Mouse (Mus musculus): Measurements from ENCODE around the gene Irs2. TPM values are rescaled to one million over a fixed set of nuclear protein-coding genes. Genes with fewer than 3 reads are reported as not detected.

The Irs2 gene
- total and polyA plus RNA-seq, 2 experiments from 2014 or later, result 1.6 to 39.3 TPM

DNA sequence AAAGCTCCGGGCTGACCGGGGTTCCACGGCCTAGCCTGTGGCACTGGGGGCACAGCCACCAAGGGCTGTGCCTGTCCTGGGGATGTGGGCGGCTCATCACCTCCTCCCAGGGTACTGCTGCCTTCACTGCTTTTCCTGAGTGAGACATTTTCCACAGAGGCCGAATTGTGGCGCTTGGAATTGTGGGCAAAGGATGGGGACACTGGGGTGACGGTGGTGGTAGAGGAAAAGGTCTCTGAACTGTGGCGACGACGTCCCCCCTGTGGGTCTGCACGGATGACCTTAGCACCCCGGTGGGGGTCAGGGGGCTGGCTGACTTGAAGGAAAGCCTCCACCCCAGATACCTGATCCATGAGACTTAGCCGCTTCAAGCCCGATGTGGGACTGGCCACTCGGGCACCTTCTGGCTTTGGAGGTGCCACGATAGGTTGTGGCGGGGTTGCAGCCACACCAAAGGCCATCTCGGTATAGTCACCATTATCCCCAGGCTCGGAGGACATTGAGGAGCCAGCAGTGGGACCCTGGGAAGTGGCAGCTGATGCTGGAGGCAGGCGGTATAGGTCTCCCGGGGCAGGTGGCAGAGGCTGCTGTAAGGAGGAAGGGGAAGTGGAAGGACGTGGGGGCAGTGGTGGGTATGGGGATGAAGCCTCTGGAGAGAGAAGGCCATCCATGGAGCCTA, 3.3 kb downstream of the Irs2 start:
- Histone ChIP-seq H3K4me3 (ENCODE audit: low read depth, low read length) (peak overlapping the region; percentile 88), H3K4me2 (ENCODE audit: low read depth, low read length) (peak overlapping the region; percentile 85), H3K9ac (replicated peaks; ENCODE audit: low read depth, low read length) (peak overlapping the region; percentile 96), H3K36me3 (replicated peaks; ENCODE audit: control insufficient read depth, insufficient read depth, low read length) (peaks cover 13% of the 10 kb centered on the region), H3K27me3 (ENCODE audit: control insufficient read depth, insufficient read depth, low read length) (peaks cover 5% of the 10 kb centered on the region; the same call in 1 of the 2 replicates), H3K9me3 (replicated peaks; ENCODE audit: control insufficient read depth, low read length) (no peaks in the 10 kb centered on the region), H3K4me1 (ENCODE audit: control insufficient read depth, insufficient read depth) (peaks cover 48% of the 10 kb centered on the region), H3K27ac (ENCODE audit: low read depth) (no peak overlapping the region)
- TF ChIP-seq CTCF (IDR thresholded peaks at IDR 0.05; ENCODE audit: low read depth) (no peak), EP300 (IDR thresholded peaks at IDR 0.05; ENCODE audit: low read depth) (no peak)
- ATAC-seq (ENCODE audit: insufficient read depth, low read depth), result no peak
- WGBS, result 67% methylated on average over 22 of the region's 22 CpGs
- DNase-seq (ENCODE audit: low spot score), result no peak

DNA sequence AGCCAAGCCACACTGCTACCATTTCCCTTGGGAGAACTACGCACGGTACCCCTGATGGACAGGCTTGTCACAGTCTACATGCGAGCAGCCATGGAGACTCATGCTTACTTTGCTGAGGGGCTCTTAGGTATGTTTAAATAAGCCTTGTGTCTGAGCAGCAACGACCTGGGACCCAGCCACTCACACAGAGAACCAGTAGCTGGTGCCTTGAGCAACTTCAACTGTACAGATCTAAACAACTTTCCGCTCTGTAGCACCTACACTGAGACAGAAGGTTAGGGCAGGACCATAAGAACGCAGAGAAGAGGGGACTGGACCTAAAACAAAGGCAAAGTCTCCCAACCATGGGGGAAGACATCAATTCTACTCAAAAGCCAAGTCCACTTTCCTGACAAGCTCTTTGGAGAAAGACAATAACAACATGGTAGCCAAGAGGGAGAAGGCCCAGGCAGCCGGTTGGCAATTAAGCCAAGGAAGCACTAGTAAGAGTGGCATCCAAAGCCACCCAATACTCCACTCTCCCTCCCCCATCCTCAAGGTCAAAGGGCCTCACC, 4.3 kb downstream of the Irs2 start:
- 0 out of 2 replicates have a peak overlapping the region, but pooled peaks have one; percentile 9 for H3K27ac ChIP-seq (ENCODE audit: low read depth)
- no peaks in the 10 kb centered on the region for H3K9me3 ChIP-seq (replicated peaks; ENCODE audit: control insufficient read depth, low read length)
- H3K9ac ChIP-seq (replicated peaks; ENCODE audit: low read depth, low read length), result peak overlapping the region; percentile 96
- H3K4me2 ChIP-seq (ENCODE audit: low read depth, low read length), result peak overlapping the region; percentile 85
- H3K27me3 ChIP-seq (ENCODE audit: control insufficient read depth, insufficient read depth, low read length), result peaks cover 5% of the 10 kb centered on the region; the same call in 1 of the 2 replicates
- H3K36me3 ChIP-seq (replicated peaks; ENCODE audit: control insufficient read depth, insufficient read depth, low read length), result peaks cover 13% of the 10 kb centered on the region
- peaks cover 49% of the 10 kb centered on the region for H3K4me1 ChIP-seq (ENCODE audit: control insufficient read depth, insufficient read depth)
- no peak for TF ChIP-seq CTCF (IDR thresholded peaks at IDR 0.05; ENCODE audit: low read depth)
- TF ChIP-seq EP300 (IDR thresholded peaks at IDR 0.05; ENCODE audit: low read depth), result no peak
- peak overlapping the region; percentile 88 for H3K4me3 ChIP-seq (ENCODE audit: low read depth, low read length)
- ATAC-seq (ENCODE audit: insufficient read depth, low read depth) (no peak), DNase-seq (ENCODE audit: low spot score) (no peak)
- 34% methylated on average over 7 of the region's 7 CpGs for WGBS

DNA sequence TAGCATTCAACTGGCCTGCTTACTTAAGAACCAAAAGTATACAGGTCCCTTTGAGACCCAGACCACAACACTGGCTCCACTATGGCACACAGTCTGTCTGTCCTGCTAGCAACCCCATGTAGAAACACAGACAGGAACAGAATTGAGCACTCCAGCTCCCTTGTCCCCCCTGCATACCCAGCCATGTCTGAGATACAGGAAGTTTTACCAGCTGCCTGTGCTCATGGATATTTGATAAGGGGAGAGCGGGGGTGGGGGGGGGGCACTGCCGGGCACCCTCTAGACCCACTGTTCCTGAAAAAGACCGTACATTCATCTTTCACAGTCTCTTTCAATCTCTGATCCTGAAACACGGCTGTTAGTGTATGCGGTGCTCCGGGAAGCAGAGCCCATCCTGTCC, 5.0 kb downstream of the Irs2 start:
- H3K27me3 ChIP-seq (ENCODE audit: control insufficient read depth, insufficient read depth, low read length), result peaks cover 5% of the 10 kb centered on the region; the same call in 1 of the 2 replicates
- H3K4me3 ChIP-seq (ENCODE audit: low read depth, low read length), result peak overlapping the region; percentile 88
- WGBS, result 17% methylated on average over 6 of the region's 6 CpGs
- peak overlapping the region; percentile 96 for H3K9ac ChIP-seq (replicated peaks; ENCODE audit: low read depth, low read length)
- peaks cover 49% of the 10 kb centered on the region for H3K4me1 ChIP-seq (ENCODE audit: control insufficient read depth, insufficient read depth)
- no peak for TF ChIP-seq EP300 (IDR thresholded peaks at IDR 0.05; ENCODE audit: low read depth)
- TF ChIP-seq CTCF (IDR thresholded peaks at IDR 0.05; ENCODE audit: low read depth), result no peak
- DNase-seq (ENCODE audit: low spot score) (no peak), ATAC-seq (ENCODE audit: insufficient read depth, low read depth) (no peak)
- H3K27ac ChIP-seq (ENCODE audit: low read depth), result peak overlapping the region; percentile 9; the same call in 1 of the 2 replicates
- H3K36me3 ChIP-seq (replicated peaks; ENCODE audit: control insufficient read depth, insufficient read depth, low read length), result peaks cover 17% of the 10 kb centered on the region
- H3K4me2 ChIP-seq (ENCODE audit: low read depth, low read length), result peak overlapping the region; percentile 85
- no peaks in the 10 kb centered on the region for H3K9me3 ChIP-seq (replicated peaks; ENCODE audit: control insufficient read depth, low read length)

DNA sequence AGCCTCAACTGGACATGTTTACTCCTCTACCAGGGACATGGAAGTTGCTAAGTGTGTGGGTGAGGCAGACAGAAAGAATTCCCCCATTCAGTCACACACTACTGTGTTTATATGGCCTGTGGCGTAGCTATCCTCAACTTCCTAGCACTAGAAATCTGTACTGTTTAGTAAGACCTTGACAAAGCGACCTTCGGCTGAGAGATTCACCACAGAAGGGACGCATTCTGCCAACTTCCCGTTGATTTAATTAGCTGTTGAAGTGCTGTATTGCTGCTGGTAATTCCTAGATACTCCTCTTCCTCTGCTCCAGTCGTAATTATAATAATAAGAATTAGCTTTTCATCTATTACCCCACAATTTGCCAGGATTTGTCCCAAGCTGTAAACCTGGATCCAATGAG, 5.4 kb downstream of the Irs2 start:
- Histone ChIP-seq H3K9ac (replicated peaks; ENCODE audit: low read depth, low read length) (peak overlapping the region; percentile 96), H3K9me3 (replicated peaks; ENCODE audit: control insufficient read depth, low read length) (no peaks in the 10 kb centered on the region), H3K4me3 (ENCODE audit: low read depth, low read length) (peak overlapping the region; percentile 88), H3K27me3 (ENCODE audit: control insufficient read depth, insufficient read depth, low read length) (peaks cover 5% of the 10 kb centered on the region; the same call in 1 of the 2 replicates), H3K4me2 (ENCODE audit: low read depth, low read length) (peak overlapping the region; percentile 85), H3K27ac (ENCODE audit: low read depth) (peak overlapping the region; percentile 9; the same call in 1 of the 2 replicates), H3K4me1 (ENCODE audit: control insufficient read depth, insufficient read depth) (peaks cover 49% of the 10 kb centered on the region), H3K36me3 (replicated peaks; ENCODE audit: control insufficient read depth, insufficient read depth, low read length) (peaks cover 21% of the 10 kb centered on the region)
- 29% methylated on average over 6 of the region's 6 CpGs for WGBS
- no peak for TF ChIP-seq CTCF (IDR thresholded peaks at IDR 0.05; ENCODE audit: low read depth)
- no peak for TF ChIP-seq EP300 (IDR thresholded peaks at IDR 0.05; ENCODE audit: low read depth)
- DNase-seq (ENCODE audit: low spot score) (peak; percentile 30), ATAC-seq (ENCODE audit: insufficient read depth, low read depth) (no peak)

DNA sequence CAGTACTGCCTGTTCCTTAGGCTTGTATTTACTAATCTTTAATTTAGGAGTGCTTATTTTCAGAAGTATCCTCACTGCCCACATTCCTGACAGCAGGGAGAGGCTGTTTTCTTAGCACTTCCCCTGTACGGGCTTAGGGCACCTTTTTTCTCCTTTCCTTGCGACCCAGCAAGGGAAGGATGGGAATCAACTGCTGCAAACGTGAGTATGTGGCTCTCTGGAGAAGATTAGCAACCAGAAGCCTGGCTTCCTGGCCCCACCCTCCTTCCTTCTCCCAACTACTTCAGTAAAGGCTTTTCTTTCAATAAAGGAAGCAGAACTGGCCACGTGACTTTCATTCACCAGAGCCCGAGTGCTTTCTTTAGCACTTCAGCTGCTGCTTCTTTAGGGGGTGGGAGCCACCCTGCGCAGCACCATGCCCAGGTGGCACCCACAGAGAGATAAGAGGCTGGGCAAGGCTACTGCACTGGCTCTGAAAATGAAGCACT, 7.2 kb downstream of the Irs2 start:
- Histone ChIP-seq H3K27me3 (ENCODE audit: control insufficient read depth, insufficient read depth, low read length) (no peaks in the 10 kb centered on the region), H3K27ac (ENCODE audit: low read depth) (peak overlapping the region; percentile 8; the same call in 1 of the 2 replicates), H3K9ac (replicated peaks; ENCODE audit: low read depth, low read length) (peak overlapping the region; percentile 19; the same call in 1 of the 2 replicates), H3K4me1 (ENCODE audit: control insufficient read depth, insufficient read depth) (peaks cover 50% of the 10 kb centered on the region), H3K4me2 (ENCODE audit: low read depth, low read length) (peak overlapping the region; percentile 85), H3K9me3 (replicated peaks; ENCODE audit: control insufficient read depth, low read length) (no peaks in the 10 kb centered on the region), H3K36me3 (replicated peaks; ENCODE audit: control insufficient read depth, insufficient read depth, low read length) (peaks cover 26% of the 10 kb centered on the region; the same call in 1 of the 2 replicates), H3K4me3 (ENCODE audit: low read depth, low read length) (peak overlapping the region; percentile 88)
- 2% methylated on average over 6 of the region's 6 CpGs for WGBS
- no peak for TF ChIP-seq EP300 (IDR thresholded peaks at IDR 0.05; ENCODE audit: low read depth)
- TF ChIP-seq CTCF (IDR thresholded peaks at IDR 0.05; ENCODE audit: low read depth), result no peak
- ATAC-seq (ENCODE audit: insufficient read depth, low read depth) (no peak), DNase-seq (ENCODE audit: low spot score) (peak; percentile 32)

All from heart, postnatal 0 days (tissue).